Mouse (Mus musculus) liver, postnatal 0 days (tissue): Measurements from ENCODE around the gene Mum1.

ENCODE experiments used
- CTCF ChIP-seq: sonication (generic); IDR thresholded peaks from 2 replicates; pipeline ENCODE4 v1.5.1; 2016; ENCODE audit warnings: antibody characterized with exemption, low read depth
- EP300 ChIP-seq: IDR thresholded peaks from 2 replicates; pipeline ENCODE4 v1.6.1; 2016; ENCODE audit warnings: antibody characterized with exemption, low read depth, mild to moderate bottlenecking

- TF ChIP-seq CTCF = no peak
- no peak for TF ChIP-seq EP300
These were observed 23.8 kb downstream of the Mum1 start for GRCm38 (mm10) chr10:80250059-80250458.
